Mouse (Mus musculus) CH12.LX (cell line): ENCODE measurements around the gene Bspry. TPM values are rescaled to one million over a fixed set of nuclear protein-coding genes. Genes with fewer than 3 reads are reported as not detected.

Experiments
- DNase-seq: peaks from one replicate; pipeline ENCODE4 v3.0.0-alpha.2; 2013; ENCODE audit errors: extremely low read depth
- H3K27ac ChIP-seq: 2 replicates; pipeline ENCODE4 v1.5.1; 2012; ENCODE audit warnings: low read depth, mild to moderate bottlenecking, control low read depth, moderate library complexity; ENCODE audit not compliant: insufficient read depth
- H3K27me3 ChIP-seq: replicated peaks from 2 replicates; pipeline ENCODE3; 2012; ENCODE audit warnings: inconsistent platforms
- H3K36me3 ChIP-seq, 2 experiments: replicated peaks in 1 of 2; 2 replicates each; pipeline versions ENCODE3 to v1.6.1; 2012; ENCODE audit warnings: inconsistent platforms in 1 of 2, low read length in 1 of 2, mild to moderate bottlenecking in 1 of 2, mixed read lengths in 1 of 2, moderate library complexity in 1 of 2; ENCODE audit not compliant: control insufficient read depth in 1 of 2, insufficient read depth in 1 of 2
- H3K4me1 ChIP-seq, 2 experiments: 2 replicates each; pipeline ENCODE4 v1.6.1; 2012; ENCODE audit warnings: inconsistent platforms in 1 of 2, moderate library complexity in 1 of 2; ENCODE audit not compliant: insufficient read depth in 2 of 2, control insufficient read depth in 1 of 2
- H3K4me2 ChIP-seq: 2 replicates; pipeline ENCODE4 v1.6.1; 2012; ENCODE audit warnings: low read depth, mild to moderate bottlenecking, control low read depth; ENCODE audit not compliant: poor library complexity, insufficient read depth, severe bottlenecking
- H3K4me3 ChIP-seq, 3 experiments: fragments of 150-350 bp in 1 of 3; sonication (generic) in 1 of 3; replicated peaks in 1 of 3; 2 replicates each; pipeline versions ENCODE3 to v1.5.1; 2011 to 2012; ENCODE audit warnings: low read depth in 2 of 3, low read length in 2 of 3, mild to moderate bottlenecking in 2 of 3, moderate library complexity in 2 of 3, control low read depth in 1 of 3, improper control_type of control experiment in 1 of 3, inconsistent platforms in 1 of 3, mixed read lengths in 1 of 3; ENCODE audit not compliant: poor library complexity in 1 of 3
- H3K79me2 ChIP-seq: replicated peaks from 2 replicates; pipeline ENCODE4 v1.6.1; 2012; ENCODE audit warnings: mild to moderate bottlenecking, moderate library complexity; ENCODE audit not compliant: control insufficient read depth, poor library complexity, insufficient read depth, severe bottlenecking; ENCODE audit errors: extremely low read depth
- H3K9ac ChIP-seq: 2 replicates; pipeline ENCODE4 v1.6.1; 2012; ENCODE audit warnings: low read depth, mild to moderate bottlenecking, control low read depth, moderate library complexity; ENCODE audit not compliant: insufficient read depth
- H3K9me3 ChIP-seq: replicated peaks from 2 replicates; pipeline ENCODE3; 2012; ENCODE audit warnings: low read length, inconsistent platforms, mixed read lengths
- BHLHE40 ChIP-seq: IDR thresholded peaks from 2 replicates; pipeline ENCODE4 v1.6.1; 2011; ENCODE audit warnings: mild to moderate bottlenecking, low read depth, low read length, improper control_type of control experiment
- E2F4 ChIP-seq: IDR thresholded peaks from 2 replicates; pipeline ENCODE4 v1.6.1; 2011; ENCODE audit warnings: low read depth, low read length, improper control_type of control experiment; ENCODE audit not compliant: insufficient replicate concordance
- ELF1 ChIP-seq: IDR thresholded peaks from 2 replicates; pipeline ENCODE4 v1.6.1; 2014; ENCODE audit warnings: low read depth, mild to moderate bottlenecking, inconsistent platforms, low read length, improper control_type of control experiment
- ETS1 ChIP-seq: conservative IDR thresholded peaks from 2 replicates; pipeline ENCODE4 v1.6.1; 2012; ENCODE audit warnings: low read depth, mild to moderate bottlenecking, inconsistent platforms, low read length, improper control_type of control experiment, moderate library complexity
- HCFC1 ChIP-seq: IDR thresholded peaks from 2 replicates; pipeline ENCODE4 v1.6.1; 2012; ENCODE audit warnings: low read depth, mild to moderate bottlenecking, inconsistent platforms, low read length, improper control_type of control experiment
- IRF4 ChIP-seq: IDR thresholded peaks from 2 replicates; pipeline ENCODE4 v1.6.1; 2014; ENCODE audit warnings: low read depth, mild to moderate bottlenecking, inconsistent platforms, low read length, improper control_type of control experiment
- JUN ChIP-seq: IDR thresholded peaks from 2 replicates; pipeline ENCODE4 v1.6.1; 2011; ENCODE audit warnings: low read depth, mild to moderate bottlenecking, low read length, improper control_type of control experiment, moderate library complexity; ENCODE audit not compliant: insufficient read depth
- JUND ChIP-seq: conservative IDR thresholded peaks from 2 replicates; pipeline ENCODE4 v1.6.1; 2011; ENCODE audit warnings: low read depth, low read length, improper control_type of control experiment
- MAFK ChIP-seq: IDR thresholded peaks from 2 replicates; pipeline ENCODE4 v1.6.1; 2011; ENCODE audit warnings: low read length, improper control_type of control experiment; ENCODE audit not compliant: insufficient replicate concordance
- MEF2A ChIP-seq: IDR thresholded peaks from 2 replicates; pipeline ENCODE4 v1.6.1; 2014; ENCODE audit warnings: low read depth, mild to moderate bottlenecking, inconsistent platforms, low read length, improper control_type of control experiment, borderline replicate concordance
- MYC ChIP-seq: IDR thresholded peaks from 2 replicates; pipeline ENCODE4 v1.6.1; 2011; ENCODE audit warnings: low read depth, mild to moderate bottlenecking, improper control_type of control experiment, low read length
- NRF1 ChIP-seq: IDR thresholded peaks from 2 replicates; pipeline ENCODE4 v1.6.1; 2014; ENCODE audit warnings: low read depth, mild to moderate bottlenecking, inconsistent platforms, low read length, improper control_type of control experiment, moderate library complexity
- POLR2A ChIP-seq: IDR thresholded peaks from 2 replicates; pipeline ENCODE4 v1.6.1; 2011; ENCODE audit warnings: low read depth, mild to moderate bottlenecking, improper control_type of control experiment, low read length
- POLR2AphosphoS2 ChIP-seq: IDR thresholded peaks from 2 replicates; pipeline ENCODE4 v1.6.1; 2011; ENCODE audit warnings: low read depth, low read length, improper control_type of control experiment
- RAD21 ChIP-seq: IDR thresholded peaks from 2 replicates; pipeline ENCODE4 v1.6.1; 2011; ENCODE audit warnings: low read depth, mild to moderate bottlenecking, low read length, improper control_type of control experiment, moderate library complexity
- RCOR1 ChIP-seq: conservative IDR thresholded peaks from 2 replicates; pipeline ENCODE4 v1.6.1; 2012; ENCODE audit warnings: low read depth, mild to moderate bottlenecking, inconsistent platforms, low read length, improper control_type of control experiment
- SIN3A ChIP-seq: IDR thresholded peaks from 2 replicates; pipeline ENCODE4 v1.6.1; 2012; ENCODE audit warnings: low read length, improper control_type of control experiment, inconsistent platforms
- SMC3 ChIP-seq: IDR thresholded peaks from 2 replicates; pipeline ENCODE4 v1.6.1; 2011; ENCODE audit warnings: low read depth, low read length, improper control_type of control experiment
- TBP ChIP-seq: conservative IDR thresholded peaks from 2 replicates; pipeline ENCODE4 v1.6.1; 2011; ENCODE audit warnings: low read depth, low read length, improper control_type of control experiment
- UBTF ChIP-seq: IDR thresholded peaks from 2 replicates; pipeline ENCODE4 v1.6.1; 2012; ENCODE audit warnings: low read depth, mild to moderate bottlenecking, inconsistent platforms, low read length, improper control_type of control experiment, moderate library complexity
- USF1 ChIP-seq: IDR thresholded peaks from 2 replicates; pipeline ENCODE4 v1.6.1; 2014; ENCODE audit warnings: low read depth, mild to moderate bottlenecking, inconsistent platforms, low read length, improper control_type of control experiment
- ZC3H11A ChIP-seq: IDR thresholded peaks from 2 replicates; pipeline ENCODE4 v1.6.1; 2012; ENCODE audit warnings: low read depth, mild to moderate bottlenecking, inconsistent platforms, low read length, improper control_type of control experiment
- ZKSCAN1 ChIP-seq: IDR thresholded peaks from 2 replicates; pipeline ENCODE4 v1.6.1; 2012; ENCODE audit warnings: low read depth, inconsistent platforms, low read length, improper control_type of control experiment, borderline replicate concordance
- ZMIZ1 ChIP-seq: IDR thresholded peaks from 2 replicates; pipeline ENCODE4 v1.6.1; 2012; ENCODE audit warnings: low read depth, mild to moderate bottlenecking, inconsistent platforms, low read length, improper control_type of control experiment
- dilution Hi-C: fragments of 300-500 bp; cut with MboI; formaldehyde crosslinking; loops from 2 replicates; pipeline ENCODE4 v1.14.3; 2020; ENCODE audit warnings: low sequenced_read_pairs; ENCODE audit not compliant: extremely low pct_unique_long_range_greater_than_20kb, extremely low pct_ligation_motif_present
- in situ Hi-C: fragments of 300-500 bp; cut with MboI; formaldehyde crosslinking; loops from 3 replicates; pipeline ENCODE4 v1.14.3; 2019; ENCODE audit warnings: low sequenced_read_pairs, low pct_ligation_motif_present, low pct_unique_long_range_greater_than_20kb, mixed read lengths
- polyA plus RNA-seq: library from polyadenylated mRNA; unstranded; fragments of >175 nt; gene quantifications from 2 replicates; pipeline ENCODE4 v1.2.1, GENCODE M21; 2012; ENCODE audit warnings: low read depth; ENCODE audit not compliant: insufficient read length
- total RNA-seq, 2 experiments: library from RNA; depleted of rRNA; stranded (reverse); fragments of 300-350 nt in 1 of 2; fragments of >200 nt in 1 of 2; gene quantifications; 2 replicates each; pipeline ENCODE4 v1.2.3; 2012 to 2014

The Bspry gene
- total and polyA plus RNA-seq, 3 experiments, result 0.86 to 1.2 (median 1.1) TPM

DNA sequence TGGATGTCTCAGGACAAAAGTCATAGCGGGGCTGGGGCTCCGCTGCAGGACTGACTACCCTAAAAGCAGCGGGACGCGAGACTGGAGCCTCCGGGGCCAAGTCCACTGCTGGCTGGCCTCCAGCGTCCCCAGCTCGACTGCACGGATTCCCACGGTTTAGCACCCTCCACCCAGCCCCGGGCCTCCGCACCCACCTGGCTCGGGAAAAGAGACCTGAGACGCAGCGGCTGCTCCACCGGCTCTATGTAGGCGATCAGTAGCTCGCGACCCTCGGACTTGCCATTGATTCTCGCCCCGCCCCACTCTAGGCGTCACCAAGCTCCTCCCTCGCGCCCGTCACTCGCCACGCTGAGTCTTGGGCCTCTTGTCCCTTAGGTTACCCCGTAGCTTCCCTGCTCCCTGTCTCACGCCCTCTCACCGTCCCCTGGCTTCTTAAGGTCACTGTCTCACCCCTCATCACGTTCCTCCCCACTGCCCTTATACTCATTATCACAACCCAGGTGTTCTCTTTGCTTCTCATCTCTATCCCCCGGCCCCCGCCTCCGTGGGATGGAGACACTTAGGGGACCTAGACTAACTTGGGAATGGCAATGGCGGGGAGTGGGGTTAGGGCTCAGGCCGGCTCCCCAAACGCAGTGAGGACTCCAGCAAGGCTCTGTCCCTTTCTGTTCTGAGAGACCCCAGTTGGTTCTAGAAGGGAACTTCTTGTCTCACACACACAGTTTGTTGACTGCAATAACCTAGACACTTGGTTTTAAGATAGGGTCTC lies 22.3 kb downstream of the Bspry start (continued):
- TF ChIP-seq E2F4 (no peak), POLR2AphosphoS2 (peak; percentile 57; the same call in 1 of the 2 replicates), SIN3A (no peak), UBTF (peak; percentile 74; the same call in 1 of the 2 replicates), SMC3 (no peak; the same call in 1 of the 2 replicates), IRF4 (peak; percentile 79), ZC3H11A (no peak), NRF1 (no peak), MEF2A (peak; percentile 25; the same call in 1 of the 2 replicates), USF1 (no peak), RCOR1 (no peak), ZKSCAN1 (no peak), POLR2A (peak; percentile 94), ETS1 (no peak), MAFK (no peak), JUN (no peak)
- TF ChIP-seq, all 38 proteins: peak for 17

DNA sequence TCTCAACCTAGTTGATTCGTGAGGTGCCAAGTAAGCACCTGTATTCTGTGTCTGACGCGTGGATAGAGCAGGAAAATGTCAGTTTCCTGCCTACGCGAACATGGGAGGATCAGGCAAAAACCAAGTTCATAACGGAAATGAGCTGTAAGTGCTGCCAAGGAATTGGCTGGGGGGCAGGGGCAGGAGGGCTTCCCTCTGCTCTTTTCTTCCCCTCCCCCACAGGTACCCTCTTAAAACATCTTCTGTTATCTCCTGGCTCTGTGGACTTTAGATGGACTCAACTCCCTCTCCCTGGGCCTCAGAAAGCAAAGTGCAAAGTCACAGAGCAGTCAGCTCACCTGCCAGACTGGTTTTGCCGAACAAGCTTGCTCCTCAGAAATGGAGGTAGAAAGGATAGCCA lies 23.1 kb downstream of the Bspry start:
- TF ChIP-seq USF1, result no peak
- no peak for TF ChIP-seq ZMIZ1
- no peak for TF ChIP-seq JUN
- TF ChIP-seq BHLHE40, result no peak
- no peak for TF ChIP-seq MAFK
- TF ChIP-seq ELF1, result no peak
- TF ChIP-seq TBP, result no peak
- no peak for TF ChIP-seq POLR2A
- no peak for TF ChIP-seq RAD21
- no peak for TF ChIP-seq POLR2AphosphoS2
- no peak for TF ChIP-seq HCFC1
- TF ChIP-seq JUND, result no peak
- TF ChIP-seq MYC, result no peak
- no peak for TF ChIP-seq ZC3H11A
- TF ChIP-seq RCOR1, result no peak
- TF ChIP-seq, all 38 proteins: peak for 0
- Histone ChIP-seq H3K9me3 (no peaks in the 10 kb centered on the region), H3K4me1 (peaks cover 0 to 16% of the 10 kb centered on the region in 2 experiments; a peak in 2 of 4 replicates), H3K9ac (no peak overlapping the region), H3K27me3 (no peaks in the 10 kb centered on the region), H3K27ac (no peak overlapping the region), H3K4me2 (no peak overlapping the region), H3K36me3 (peaks cover 7 to 31% of the 10 kb centered on the region in 2 experiments), H3K4me3 (no peak overlapping the region), H3K79me2 (no peaks in the 10 kb centered on the region)
- DNase-seq, result no peak
- in situ Hi-C loops (loop anchor here (10.0 kb wide), 1 partner anchor 98 kb away; the partner anchor contains the start of genes Cdc26 and Prpf4), dilution Hi-C loops (no loop called here)
